Mouse (Mus musculus): ENCODE data around the gene Wnt4. TPM values are rescaled to one million over a fixed set of nuclear protein-coding genes. Genes with fewer than 3 reads are reported as not detected.

Wnt4 gene
- polyA plus RNA-seq, 1 experiment from 2014 or later = 0.48 TPM

DNA sequence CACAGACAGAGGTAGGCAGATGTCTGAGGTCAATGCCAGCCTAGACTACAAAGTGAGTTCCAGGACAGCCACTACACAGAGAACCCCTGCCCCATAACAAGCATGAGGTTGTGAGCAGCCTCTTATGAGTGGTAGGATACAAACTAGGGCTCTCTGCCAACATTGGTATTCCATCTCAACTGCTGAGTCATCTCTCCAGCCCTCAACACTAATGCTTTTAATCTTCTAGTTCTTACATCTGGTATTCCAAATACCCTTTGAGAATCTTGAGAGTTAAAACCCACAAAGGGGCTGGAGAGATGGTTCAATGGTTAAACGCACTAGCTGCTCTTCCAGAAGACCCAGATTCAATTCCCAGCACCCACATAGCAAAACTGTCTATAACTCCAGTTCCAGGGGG, 62.1 kb downstream of the Wnt4 start:
- WGBS = 68% methylated on average over 1 of the region's 1 CpGs
- H3K4me2 ChIP-seq (ENCODE audit: low read depth, low read length) = no peak overlapping the region

DNA sequence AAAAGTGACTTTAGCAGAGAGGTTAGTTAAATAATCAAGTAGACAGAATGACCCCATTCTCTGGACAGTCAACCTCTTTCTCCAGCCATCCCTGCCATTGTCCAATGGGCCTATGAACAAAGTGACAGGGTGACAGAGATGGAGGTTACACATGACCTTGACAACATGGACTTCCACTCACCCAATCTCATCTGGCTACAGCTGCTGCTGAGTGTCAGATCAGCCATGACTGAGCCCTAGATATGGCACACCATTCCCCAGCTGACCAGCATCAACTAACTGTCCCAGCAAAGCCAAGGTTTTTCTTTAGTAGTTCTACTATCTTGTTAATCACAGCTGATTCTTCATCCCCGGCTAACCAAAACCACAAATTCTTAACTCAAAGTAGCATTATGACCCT, 65.5 kb downstream of the Wnt4 start:
- no peaks in the 10 kb centered on the region for H3K27me3 ChIP-seq (ENCODE audit: control insufficient read depth, insufficient read depth, low read depth, low read length)
- H3K9me3 ChIP-seq (ENCODE audit: control insufficient read depth, low read length) = no peaks in the 10 kb centered on the region
- no peak overlapping the region for H3K4me2 ChIP-seq (ENCODE audit: low read depth, low read length)
- ATAC-seq (ENCODE audit: low read depth) = no peak
- peaks cover 9% of the 10 kb centered on the region for H3K4me1 ChIP-seq (replicated peaks; ENCODE audit: control insufficient read depth, insufficient read depth, low read length)
- H3K27ac ChIP-seq (ENCODE audit: low read length) = no peak overlapping the region
- 63% methylated on average over 1 of the region's 1 CpGs for WGBS
- H3K4me3 ChIP-seq (ENCODE audit: low read length) = no peak overlapping the region
- H3K9ac ChIP-seq (ENCODE audit: low read length) = no peak overlapping the region
- H3K36me3 ChIP-seq (ENCODE audit: control insufficient read depth, insufficient read depth, low read length) = no peaks in the 10 kb centered on the region

More for the DNA sequence above, 62.1 kb downstream of the Wnt4 start:
- H3K27ac ChIP-seq (ENCODE audit: low read length) = no peak overlapping the region
- H3K9ac ChIP-seq (ENCODE audit: low read length) = no peak overlapping the region
- H3K9me3 ChIP-seq (ENCODE audit: control insufficient read depth, low read length) = no peaks in the 10 kb centered on the region
- no peak overlapping the region for H3K4me3 ChIP-seq (ENCODE audit: low read length)
- no peaks in the 10 kb centered on the region for H3K27me3 ChIP-seq (ENCODE audit: control insufficient read depth, insufficient read depth, low read depth, low read length)
- H3K4me1 ChIP-seq (replicated peaks; ENCODE audit: control insufficient read depth, insufficient read depth, low read length) = peaks cover 9% of the 10 kb centered on the region
- ATAC-seq (ENCODE audit: low read depth) = no peak
- peaks cover 12% of the 10 kb centered on the region for H3K36me3 ChIP-seq (ENCODE audit: control insufficient read depth, insufficient read depth, low read length)

DNA sequence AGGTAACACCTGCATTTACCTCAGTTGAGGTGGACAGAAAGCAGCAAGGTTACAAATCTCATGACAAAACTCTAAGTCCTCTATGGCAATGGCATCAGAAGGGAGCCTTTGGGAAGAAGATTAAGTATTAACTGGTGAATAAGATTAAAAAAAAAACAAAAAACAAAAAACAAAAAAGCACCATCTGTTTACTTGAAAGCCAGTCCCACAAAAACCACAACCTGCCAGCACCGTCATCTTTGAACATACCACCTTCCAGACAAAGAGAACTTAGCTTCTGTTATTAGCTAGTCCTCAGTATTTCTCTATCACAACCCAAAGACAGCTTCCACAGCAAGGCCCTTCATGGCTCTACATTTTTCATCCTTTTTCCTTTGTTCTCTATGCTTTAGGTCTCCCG, 67.8 kb downstream of the Wnt4 start:
- H3K4me2 ChIP-seq (ENCODE audit: low read depth, low read length) = no peak overlapping the region
- H3K4me1 ChIP-seq (replicated peaks; ENCODE audit: control insufficient read depth, insufficient read depth, low read length) = peaks cover 2% of the 10 kb centered on the region; the same call in 1 of the 2 replicates
- H3K27ac ChIP-seq (ENCODE audit: low read length) = no peak overlapping the region
- no peak overlapping the region for H3K9ac ChIP-seq (ENCODE audit: low read length)
- H3K36me3 ChIP-seq (ENCODE audit: control insufficient read depth, insufficient read depth, low read length) = no peaks in the 10 kb centered on the region
- H3K9me3 ChIP-seq (ENCODE audit: control insufficient read depth, low read length) = no peaks in the 10 kb centered on the region
- no peak overlapping the region for H3K4me3 ChIP-seq (ENCODE audit: low read length)
- WGBS = 77% methylated on average over 2 of the region's 2 CpGs
- no peak for ATAC-seq (ENCODE audit: low read depth)
- H3K27me3 ChIP-seq (ENCODE audit: control insufficient read depth, insufficient read depth, low read depth, low read length) = no peaks in the 10 kb centered on the region

GRCm38 (mm10) chr4:137345790-137346189, 68.5 kb downstream of the Wnt4 start:
- ATAC-seq (ENCODE audit: low read depth) = no peak
- H3K4me1 ChIP-seq (replicated peaks; ENCODE audit: control insufficient read depth, insufficient read depth, low read length) = peaks cover 2% of the 10 kb centered on the region; the same call in 1 of the 2 replicates
- H3K4me2 ChIP-seq (ENCODE audit: low read depth, low read length) = no peak overlapping the region
- H3K27ac ChIP-seq (ENCODE audit: low read length) = no peak overlapping the region
- H3K27me3 ChIP-seq (ENCODE audit: control insufficient read depth, insufficient read depth, low read depth, low read length) = no peaks in the 10 kb centered on the region
- H3K9ac ChIP-seq (ENCODE audit: low read length) = no peak overlapping the region
- no peaks in the 10 kb centered on the region for H3K36me3 ChIP-seq (ENCODE audit: control insufficient read depth, insufficient read depth, low read length)
- WGBS = 94% methylated on average over 1 of the region's 1 CpGs
- H3K4me3 ChIP-seq (ENCODE audit: low read length) = no peak overlapping the region
- H3K9me3 ChIP-seq (ENCODE audit: control insufficient read depth, low read length) = no peaks in the 10 kb centered on the region

Other genes with a start within 250 kb of the Wnt4 start
- gene Zbtb40, start 228.7 kb upstream of the Wnt4 start, polyA plus RNA-seq (2015; fragmentation: Nextera tagmentation; extraction: Ambion mirVana) = 4.3 and 4.4 TPM in 2 replicates
- 699 and 707 TPM in 2 replicates for gene Cdc42, start 80.2 kb downstream of the Wnt4 start, polyA plus RNA-seq (2015; fragmentation: Nextera tagmentation; extraction: Ambion mirVana)
- gene Cela3a, start 132.3 kb downstream of the Wnt4 start, polyA plus RNA-seq (2015; fragmentation: Nextera tagmentation; extraction: Ambion mirVana) = not detected in 2 replicates
- gene Cela3b, start 153.1 kb downstream of the Wnt4 start, polyA plus RNA-seq (2015; fragmentation: Nextera tagmentation; extraction: Ambion mirVana) = not detected in 2 replicates
- gene 1700013G24Rik, start 175.8 kb downstream of the Wnt4 start, polyA plus RNA-seq (2015; fragmentation: Nextera tagmentation; extraction: Ambion mirVana) = not detected in 2 replicates
- 34.7 and 35.2 TPM in 2 replicates for gene Hspg2, start 191.3 kb downstream of the Wnt4 start, polyA plus RNA-seq (2015; fragmentation: Nextera tagmentation; extraction: Ambion mirVana)